Mouse (Mus musculus) gonadal fat pad, adult 2 months (tissue): ENCODE results near the gene Kif6. TPM values are rescaled to one million over a fixed set of nuclear protein-coding genes. Genes with fewer than 3 reads are reported as not detected.

Source experiments
- DNase-seq: peaks from one replicate; pipeline ENCODE4 v3.0.0-alpha.2; 2012; ENCODE audit warnings: low read depth
- polyA plus RNA-seq: library from polyadenylated mRNA; depleted of rRNA; stranded (reverse); fragments of >200 nt; gene quantifications from 2 replicates; pipeline ENCODE4 v1.2.3, GENCODE M21; 2012; rRNA removed

The Kif6 gene
- polyA plus RNA-seq = 0.59 and 1.2 TPM in 2 replicates

DNA sequence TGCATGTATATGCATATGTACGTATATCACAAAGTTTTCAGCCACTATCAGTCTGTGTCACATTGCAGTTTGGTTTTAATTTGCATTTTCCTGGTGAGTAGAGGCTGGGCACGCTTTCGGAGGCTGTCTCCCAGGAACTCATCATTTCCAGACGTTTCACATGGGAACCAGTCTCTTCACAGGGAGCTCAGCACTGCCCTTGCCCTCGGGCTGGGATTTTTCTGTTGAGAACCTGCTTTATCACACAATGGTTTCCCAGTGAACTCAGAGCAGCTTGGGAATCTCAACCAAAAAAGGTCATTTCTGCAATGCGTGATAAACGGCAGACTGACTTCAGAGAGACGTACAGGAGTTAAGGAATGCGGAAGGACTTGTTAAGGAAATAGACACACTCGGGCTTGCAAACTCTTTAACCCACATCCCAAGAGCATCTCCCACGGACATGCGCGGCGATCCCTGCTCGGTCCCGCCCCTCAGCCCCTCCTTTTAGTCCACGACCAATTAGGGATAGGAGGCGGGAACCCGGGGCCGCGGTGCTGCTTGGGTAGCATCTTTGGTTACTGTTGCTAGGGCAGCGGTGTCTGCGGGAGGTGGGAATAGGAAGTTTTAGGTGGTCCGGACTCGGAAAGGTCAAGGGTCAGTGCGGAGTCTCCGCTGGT, at the start of gene Kif6:
Gene Kif6, plus strand, starts transcription at position 560 of the 659 bp plus-strand sequence.
- peak; percentile 1 for DNase-seq

- DNase-seq = no peak
These were observed 46.2 kb upstream of the Kif6 start for GRCm38 (mm10) chr17:49568717-49569116.

DNA sequence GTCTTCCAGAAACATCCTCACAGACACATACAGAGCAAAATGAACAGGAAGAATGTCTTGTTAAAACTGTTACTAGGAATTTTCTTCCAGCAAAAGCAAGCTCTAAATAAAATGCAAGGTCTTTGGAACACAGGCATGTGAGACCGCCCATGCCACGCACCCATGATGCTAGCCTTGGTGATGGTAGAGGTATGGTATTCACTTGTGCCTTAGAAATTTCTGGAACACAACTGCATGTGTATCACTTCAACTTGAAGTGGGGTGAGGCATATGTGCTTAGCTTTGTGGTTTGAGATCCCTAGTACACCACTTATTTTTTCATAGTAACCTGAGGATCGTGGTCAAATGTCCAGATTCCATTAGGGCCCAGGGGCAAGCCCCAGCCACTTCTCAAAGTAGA, 37.6 kb upstream of the Kif6 start:
- no peak for DNase-seq

DNA sequence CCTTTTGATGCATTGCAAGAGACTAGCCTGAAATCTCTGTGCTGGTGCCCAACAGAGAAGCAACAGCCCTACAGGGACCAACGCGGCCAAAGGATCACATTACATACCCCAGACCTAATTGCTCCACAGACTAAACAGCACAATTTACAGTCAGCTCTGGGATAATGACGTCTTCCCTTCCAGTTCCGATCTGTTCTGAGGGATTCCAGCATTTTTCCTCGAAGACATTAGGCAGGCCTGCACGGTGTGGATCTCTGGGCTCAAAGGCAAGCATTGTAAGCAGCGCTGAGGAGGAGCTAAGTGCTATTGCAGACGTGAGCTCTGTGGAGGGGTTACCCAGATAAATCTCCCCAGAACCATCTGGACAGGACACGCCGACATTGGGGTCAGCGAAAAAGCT, 32.5 kb upstream of the Kif6 start:
- no peak for DNase-seq

GRCm38 (mm10) chr17:49590051-49590450, 24.9 kb upstream of the Kif6 start:
- no peak for DNase-seq

- DNase-seq = no peak
These were observed 9.5 kb upstream of the Kif6 start for GRCm38 (mm10) chr17:49605397-49605796.

- DNase-seq = no peak
These were observed 7.4 kb upstream of the Kif6 start for GRCm38 (mm10) chr17:49607351-49608027.

DNA sequence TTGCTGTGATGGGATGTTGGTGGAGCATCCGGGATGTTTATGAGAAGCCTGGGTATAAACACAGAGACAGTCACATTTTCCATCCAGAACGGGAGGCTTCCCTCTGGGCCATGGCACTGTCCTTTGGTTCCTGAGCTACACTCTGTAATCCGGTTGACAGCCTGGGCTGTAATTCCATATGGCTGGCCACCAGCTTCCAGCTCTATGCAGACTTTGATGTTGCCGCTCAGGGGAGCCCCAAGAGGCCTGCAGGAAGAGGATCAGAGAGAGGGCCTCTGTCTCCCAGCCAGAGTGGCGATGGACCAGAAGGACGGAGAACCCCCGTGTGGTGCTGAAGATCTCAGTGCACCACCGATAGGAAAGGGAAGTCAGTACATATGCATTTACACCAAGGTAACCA, 4.6 kb upstream of the Kif6 start:
- DNase-seq = no peak

DNA sequence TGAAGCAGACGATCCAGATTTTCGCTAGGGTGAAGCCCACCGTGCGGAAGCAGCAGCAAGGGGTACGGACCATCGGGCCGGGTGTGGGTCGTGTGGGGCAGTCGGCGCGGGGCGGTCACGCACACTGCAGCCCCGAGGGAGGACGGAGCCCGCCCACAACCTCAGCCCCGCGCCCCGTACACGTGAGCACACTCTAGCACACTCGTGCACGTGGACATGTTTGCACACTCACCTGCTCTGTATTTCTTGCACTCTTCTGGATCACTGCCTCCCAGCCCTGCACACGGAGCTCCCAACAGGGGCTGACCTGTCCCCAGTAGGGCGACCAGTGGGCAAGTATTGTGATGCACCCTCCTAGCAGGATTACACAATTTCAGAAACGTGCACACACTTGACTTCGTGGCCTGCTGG, 310 bp downstream of the Kif6 start:
- DNase-seq = no peak

DNA sequence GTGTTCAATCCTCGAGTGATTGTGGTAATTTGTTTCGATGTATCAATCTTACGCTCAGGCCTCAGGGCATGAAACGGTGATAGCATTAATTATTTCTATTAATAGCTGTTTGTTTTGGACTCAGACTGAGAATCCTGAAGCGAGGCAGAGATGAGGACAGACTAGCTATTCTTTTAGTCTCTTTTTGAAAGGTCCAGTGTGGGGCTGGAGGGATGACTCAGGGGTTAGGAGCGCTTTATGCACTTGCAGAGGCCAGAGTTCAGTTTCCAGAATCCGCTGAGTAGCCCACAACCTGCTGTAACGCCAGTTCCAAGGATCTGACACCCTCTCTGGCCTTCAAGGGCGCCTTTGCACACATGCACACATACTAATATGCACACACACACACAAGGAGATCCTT, 9.6 kb downstream of the Kif6 start:
- no peak for DNase-seq

- DNase-seq = no peak
These were observed 12.3 kb downstream of the Kif6 start for GRCm38 (mm10) chr17:49627011-49627794.

GRCm38 (mm10) chr17:49628875-49629274, 13.9 kb downstream of the Kif6 start:
- DNase-seq = no peak

DNA sequence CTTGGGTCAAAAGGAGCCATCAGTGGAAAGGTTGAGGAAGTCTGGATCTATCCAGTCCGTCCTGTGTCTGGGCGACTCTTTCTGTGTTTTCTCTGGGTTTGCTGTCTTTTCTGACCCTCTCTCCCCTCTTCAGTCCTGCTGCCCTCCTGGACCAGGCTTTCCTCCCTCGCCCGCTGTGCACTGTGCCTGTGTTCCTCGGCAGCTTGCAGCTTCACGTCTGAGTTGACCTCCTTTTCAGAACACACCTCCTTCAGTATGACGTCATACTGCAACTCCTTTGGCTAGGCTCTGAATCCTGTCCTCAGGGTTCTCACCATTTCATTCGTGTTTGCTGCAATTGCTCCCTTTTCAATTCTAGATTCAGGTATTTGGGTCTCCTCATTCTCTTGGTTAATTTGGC, 18.1 kb downstream of the Kif6 start:
- no peak for DNase-seq

- no peak for DNase-seq
These were observed 27.0 kb downstream of the Kif6 start for GRCm38 (mm10) chr17:49641903-49642302.

DNA sequence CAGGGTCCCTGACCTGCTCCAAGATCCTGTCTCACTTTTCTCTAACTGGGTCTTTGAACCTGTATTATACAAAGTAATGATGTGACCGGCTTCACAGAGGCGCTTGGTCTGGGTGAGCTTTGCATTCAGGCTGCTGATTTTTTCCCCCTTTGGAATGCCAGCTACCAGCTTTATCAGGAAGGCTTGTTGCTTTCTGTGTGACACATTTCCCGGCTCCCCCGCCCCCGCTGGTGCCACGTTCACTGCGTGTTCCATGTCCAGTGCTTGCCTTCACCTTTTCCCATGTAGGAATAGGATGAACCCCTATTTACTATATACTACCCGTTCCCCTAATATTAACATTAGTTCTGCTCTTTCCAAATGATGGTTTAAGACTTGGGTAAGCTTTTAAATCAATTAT, 27.4 kb downstream of the Kif6 start:
- no peak for DNase-seq

DNA sequence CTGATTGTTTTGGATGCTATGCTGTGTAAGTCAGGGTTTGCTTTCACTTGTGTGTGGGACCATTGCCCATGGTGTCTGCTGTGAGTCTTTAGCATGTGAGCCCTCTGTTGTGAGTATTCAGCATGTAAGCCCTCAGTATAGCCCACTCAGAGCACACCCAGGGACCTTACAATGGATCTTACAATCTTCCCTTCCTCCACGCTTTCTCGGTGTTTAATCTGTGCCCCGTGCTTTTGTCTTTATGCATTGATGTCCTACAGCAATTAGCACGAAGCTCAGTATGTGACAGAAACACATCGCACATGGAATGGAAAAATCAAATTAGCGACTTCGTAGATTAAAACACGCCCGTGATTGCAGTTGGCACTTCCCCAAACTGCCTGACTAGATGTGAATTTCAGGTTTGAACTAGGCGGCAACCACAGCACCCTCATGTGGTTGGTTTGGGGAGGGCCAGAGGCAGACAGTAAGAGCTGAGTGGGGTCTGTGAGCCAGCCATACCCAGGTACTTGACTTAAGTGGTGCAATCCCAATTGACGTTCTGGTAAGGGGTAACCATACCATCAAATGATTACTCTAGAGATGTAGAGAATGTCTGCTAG, 28.1 kb downstream of the Kif6 start:
- DNase-seq = no peak

DNA sequence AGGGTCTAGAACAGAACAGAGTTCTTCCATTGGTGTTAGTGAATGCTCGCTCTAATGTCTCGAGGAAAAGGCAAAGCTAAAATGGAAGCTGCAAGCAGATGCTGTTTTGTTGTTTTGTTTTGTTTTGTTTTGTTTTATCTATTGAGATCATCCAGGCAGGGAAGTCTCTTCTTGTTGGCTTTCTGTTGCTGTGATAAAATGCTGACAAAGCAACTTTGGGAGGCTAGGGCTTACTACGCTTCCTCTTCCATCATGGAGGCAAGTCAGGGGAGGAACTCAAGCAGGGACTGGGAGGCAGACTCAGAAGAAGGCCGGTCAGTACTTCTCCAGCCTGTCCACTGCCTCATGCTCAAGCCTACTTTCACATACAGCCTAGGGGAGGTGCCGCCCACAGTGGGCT, 31.3 kb downstream of the Kif6 start:
- no peak for DNase-seq

GRCm38 (mm10) chr17:49648970-49649369, 34.0 kb downstream of the Kif6 start:
- no peak for DNase-seq

DNA sequence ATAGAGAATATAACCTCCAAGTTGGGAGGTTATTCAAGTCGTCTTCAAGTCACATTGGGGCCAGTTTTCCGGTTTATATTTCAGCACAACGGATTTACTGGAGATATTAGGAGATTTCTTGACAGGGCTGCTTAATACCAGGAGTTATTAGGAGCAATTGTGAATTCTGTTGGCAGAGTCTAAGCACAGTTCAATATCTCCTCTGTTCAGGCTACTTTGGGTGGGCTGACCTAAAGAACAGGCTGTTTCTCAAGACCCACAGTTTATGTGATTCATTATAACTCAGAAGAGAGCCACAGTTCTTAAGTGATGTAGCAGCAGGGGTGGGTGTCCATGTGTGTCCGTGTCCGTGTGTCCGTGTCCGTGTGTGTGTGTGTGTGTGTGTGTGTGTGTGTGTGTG, 34.5 kb downstream of the Kif6 start:
- no peak for DNase-seq

DNA sequence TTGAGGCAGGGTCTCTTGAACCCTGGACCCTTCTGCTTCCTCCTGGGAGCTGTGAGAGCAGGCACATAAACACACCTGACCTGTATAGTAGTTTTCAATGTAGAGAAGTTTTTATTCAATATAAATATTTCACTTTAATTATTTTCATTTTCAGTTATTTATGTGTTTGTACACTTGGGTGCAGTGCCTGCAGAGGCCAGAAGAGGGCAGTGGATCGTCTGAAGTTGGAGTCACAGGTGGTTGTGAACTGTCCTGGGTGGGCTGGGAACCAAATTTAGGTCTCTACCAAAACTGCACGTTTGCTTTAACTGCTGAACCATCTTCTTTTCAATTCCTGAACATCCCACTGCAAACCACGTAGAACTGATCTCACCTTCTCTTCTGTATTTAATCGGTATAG, 35.4 kb downstream of the Kif6 start:
- no peak for DNase-seq

GRCm38 (mm10) chr17:49652357-49652756, 37.4 kb downstream of the Kif6 start:
- no peak for DNase-seq

DNA sequence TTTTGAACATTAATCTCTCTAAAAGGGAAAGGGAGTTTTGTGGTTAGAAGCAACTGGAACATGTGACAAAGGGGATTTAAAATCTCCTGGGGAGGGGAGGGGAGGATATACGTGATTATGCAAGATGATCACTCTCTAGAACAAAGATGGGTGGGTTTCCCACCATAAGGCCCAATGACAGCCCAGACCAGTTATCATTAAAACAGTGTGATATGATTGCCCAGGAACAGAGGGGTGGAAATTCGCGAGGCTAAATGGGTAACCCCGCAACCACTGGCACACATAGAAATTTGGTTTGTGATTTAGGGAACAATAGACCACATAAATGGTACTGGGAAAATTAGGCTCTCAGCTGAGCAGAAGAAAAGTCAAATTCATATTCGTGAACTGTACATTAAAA, 37.9 kb downstream of the Kif6 start:
- DNase-seq = no peak

DNA sequence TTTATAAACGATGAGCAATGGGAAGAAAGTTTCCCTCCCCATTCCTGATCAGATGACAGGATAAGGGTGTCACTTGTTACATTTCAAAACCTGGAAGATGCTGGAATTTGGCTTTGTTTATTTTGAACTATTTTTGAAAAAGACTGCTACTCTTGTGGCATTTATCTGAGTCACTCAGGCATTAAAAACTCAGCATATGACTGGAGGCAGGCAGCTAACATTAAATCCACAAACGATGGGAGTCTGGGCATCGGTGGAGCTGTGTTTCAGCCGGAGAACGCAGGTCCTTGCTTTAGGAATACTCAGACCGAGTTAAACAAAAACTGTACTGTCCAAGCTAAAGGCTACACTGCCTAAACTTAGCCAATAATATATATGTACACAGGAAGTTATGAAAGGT, 46.7 kb downstream of the Kif6 start:
- DNase-seq = no peak
